Mouse (Mus musculus) lung, postnatal 0 days (tissue): ENCODE results near the gene Mettl3. TPM values are rescaled to one million over a fixed set of nuclear protein-coding genes. Genes with fewer than 3 reads are reported as not detected.
A peak's percentile ranks its signal among the peaks of the same experiment; 100 is the strongest.

Experiments used
- ATAC-seq: fragments of 200-750 bp; cut with Nextera tagmentation; 2 replicates; pipeline ENCODE4 v1.8.0; 2017; ENCODE audit warnings: moderate library complexity
- DNase-seq: peaks from one replicate; pipeline ENCODE4 v3.0.0-alpha.2; 2016; ENCODE audit warnings: low spot score
- H3K27ac ChIP-seq: fragments of 300-500 bp; sonication (generic); 2 replicates; pipeline ENCODE4 v1.5.1; 2014; ENCODE audit warnings: antibody characterized with exemption, mild to moderate bottlenecking, low read length, mixed read lengths
- H3K27me3 ChIP-seq: fragments of 300-500 bp; sonication (generic); replicated peaks from 2 replicates; pipeline ENCODE4 v1.6.1; 2014; ENCODE audit warnings: low read length, mixed read lengths; ENCODE audit not compliant: insufficient read depth
- H3K36me3 ChIP-seq: fragments of 300-500 bp; sonication (generic); 2 replicates; pipeline ENCODE4 v1.6.1; 2014; ENCODE audit warnings: low read length, mixed read lengths; ENCODE audit not compliant: insufficient read depth
- H3K4me1 ChIP-seq: fragments of 300-500 bp; sonication (generic); 2 replicates; pipeline ENCODE4 v1.6.1; 2014; ENCODE audit warnings: antibody characterized with exemption, low read depth, low read length, mixed read lengths; ENCODE audit not compliant: insufficient read depth
- H3K4me2 ChIP-seq: fragments of 300-500 bp; sonication (generic); replicated peaks from 2 replicates; pipeline ENCODE4 v1.6.1; 2014; ENCODE audit warnings: low read depth, mild to moderate bottlenecking, low read length, moderate library complexity, mixed read lengths
- H3K4me3 ChIP-seq: fragments of 300-500 bp; sonication (generic); 2 replicates; pipeline ENCODE4 v1.5.1; 2014; ENCODE audit warnings: low read depth, low read length
- H3K9ac ChIP-seq: fragments of 300-500 bp; sonication (generic); replicated peaks from 2 replicates; pipeline ENCODE4 v1.6.1; 2014; ENCODE audit warnings: low read depth, mild to moderate bottlenecking
- H3K9me3 ChIP-seq: fragments of 300-500 bp; sonication (generic); 2 replicates; pipeline ENCODE4 v1.6.1; 2016; ENCODE audit warnings: low read length, mixed read lengths
- CTCF ChIP-seq: IDR thresholded peaks from 2 replicates; pipeline ENCODE4 v1.5.1; 2016; ENCODE audit warnings: antibody characterized with exemption, mild to moderate bottlenecking
- EP300 ChIP-seq: IDR thresholded peaks from 2 replicates; pipeline ENCODE4 v1.6.1; 2016; ENCODE audit warnings: antibody characterized with exemption, mild to moderate bottlenecking, control low read depth
- WGBS: fragments of 180-500 bp; shearing (Covaris S2); extraction: QIAGEN DNeasy Blood & Tissue Kit; methylation state at CpG from one replicate; pipeline ENCODE4 v1.1.7; 2014; 5-methylcytosine and 5-hydroxymethylcytosine counted together
- polyA plus RNA-seq: library from polyadenylated mRNA; unstranded; fragments of >200 nt; fragmentation: Nextera tagmentation; extraction: Ambion mirVana; gene quantifications from 2 replicates; pipeline ENCODE4 v1.2.1, GENCODE M21; 2015

Mettl3 gene
- 19.6 and 19.9 TPM in 2 replicates for polyA plus RNA-seq

DNA sequence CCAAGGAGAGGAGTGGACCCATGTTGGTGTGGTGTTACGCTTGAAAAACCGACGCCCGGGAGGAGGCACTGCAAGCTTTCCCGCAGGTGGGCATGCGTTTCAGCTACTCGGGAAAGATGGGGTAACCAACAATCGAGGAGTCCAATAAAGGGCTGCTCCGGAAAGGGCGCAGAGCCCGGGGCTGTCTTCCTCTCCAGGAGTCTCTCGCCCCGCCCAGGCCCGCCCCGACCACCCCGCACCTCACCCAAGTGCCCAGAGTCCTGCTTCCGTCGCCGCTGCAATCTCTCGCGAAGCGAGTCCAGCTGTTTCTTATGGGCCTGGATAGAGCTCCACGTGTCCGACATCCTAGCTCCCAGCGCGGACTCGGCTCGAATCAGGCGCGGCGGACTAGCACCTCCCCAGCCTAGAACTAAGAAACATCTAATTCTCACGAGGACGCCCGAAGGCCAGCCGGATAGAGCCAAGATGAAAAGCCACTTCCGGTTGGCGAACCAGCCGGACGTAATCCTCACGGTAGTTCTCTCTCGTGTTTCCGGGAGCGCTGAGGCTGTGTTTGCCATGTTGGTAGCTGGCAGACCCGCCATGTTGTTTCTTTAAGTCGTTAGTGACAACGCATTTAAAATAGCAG lies at the start of gene Mettl3:
TSS of gene Mettl3 (minus strand) at position 485 of the 628 bp plus-strand sequence.
- WGBS = under 1% methylated on average over 38 of the region's 46 CpGs
- Histone ChIP-seq H3K36me3 (peaks cover 7% of the 10 kb centered on the region), H3K9ac (peak within 1 kb of the TSS; percentile 60), H3K4me2 (peak within 1 kb of the TSS; percentile 57), H3K27me3 (no peaks in the 10 kb centered on the region), H3K27ac (peak within 1 kb of the TSS; percentile 90), H3K4me1 (no peaks in the 10 kb centered on the region; the same call in 1 of the 2 replicates), H3K9me3 (no peaks in the 10 kb centered on the region), H3K4me3 (peak within 1 kb of the TSS; percentile 67)
- peak; percentile 36 for TF ChIP-seq CTCF
- peak; percentile 65 for TF ChIP-seq EP300
- DNase-seq = peak; percentile 98
- peak; percentile 98 for ATAC-seq

- no peak for TF ChIP-seq CTCF
- TF ChIP-seq EP300 = no peak
- Histone ChIP-seq H3K4me2 (no peak overlapping the region), H3K27me3 (no peaks in the 10 kb centered on the region), H3K27ac (no peak overlapping the region), H3K4me1 (no peaks in the 10 kb centered on the region), H3K36me3 (no peaks in the 10 kb centered on the region), H3K9ac (no peak overlapping the region), H3K4me3 (no peak overlapping the region), H3K9me3 (no peaks in the 10 kb centered on the region)
- 72% methylated on average over 6 of the region's 6 CpGs for WGBS
- no peak for DNase-seq
- no peak for ATAC-seq
Measured at GRCm38 (mm10) chr14:52339512-52339852, 34.6 kb upstream of the Mettl3 start.

DNA sequence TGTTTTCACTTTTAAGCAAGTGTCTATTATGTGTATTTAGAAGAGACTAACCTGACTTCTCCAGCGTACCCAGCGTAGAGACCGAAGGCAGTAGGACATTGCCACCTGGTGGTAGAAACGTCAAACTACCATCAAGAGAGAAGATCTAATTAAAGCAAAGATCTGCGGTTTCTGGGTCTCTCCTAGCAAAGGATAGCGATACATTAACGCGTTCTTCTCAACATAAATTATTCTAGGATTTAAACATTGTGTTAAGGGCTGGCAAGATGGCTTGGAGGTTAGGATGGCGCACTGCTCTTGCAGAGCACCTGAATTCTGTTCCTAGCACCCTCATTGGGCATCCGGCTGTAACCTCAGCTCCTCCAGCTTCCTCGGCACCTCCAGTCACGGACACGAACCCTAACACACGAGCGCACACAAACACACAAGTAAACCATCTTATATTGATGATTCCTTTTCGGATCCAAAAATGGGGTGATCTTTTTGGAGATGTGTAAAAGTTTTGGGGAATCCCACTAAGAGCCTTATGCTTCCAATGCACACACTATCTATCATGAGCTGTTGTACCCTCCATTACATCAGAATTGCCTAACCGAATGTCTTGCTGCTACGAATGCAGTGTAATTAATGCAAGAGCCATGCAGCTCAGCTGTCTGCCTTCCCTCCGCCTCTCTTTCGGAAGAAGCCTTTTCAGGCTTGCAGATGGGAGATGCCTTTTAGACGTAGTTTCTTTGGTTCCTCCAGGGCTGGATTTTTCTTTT lies 34.0 kb upstream of the Mettl3 start:
- TF ChIP-seq CTCF = peak; percentile 93
- TF ChIP-seq EP300 = no peak
- ATAC-seq = peak; percentile 59
- H3K4me3 ChIP-seq = no peak overlapping the region
- no peaks in the 10 kb centered on the region for H3K4me1 ChIP-seq
- peak; percentile 83 for DNase-seq
- no peak overlapping the region for H3K27ac ChIP-seq
- no peaks in the 10 kb centered on the region for H3K27me3 ChIP-seq
- WGBS = 27% methylated on average over 21 of the region's 21 CpGs
- no peak overlapping the region for H3K9ac ChIP-seq
- H3K9me3 ChIP-seq = no peaks in the 10 kb centered on the region
- 0 out of 2 replicates have a peak overlapping the region, but pooled peaks have one; percentile 2 for H3K4me2 ChIP-seq
- H3K36me3 ChIP-seq = no peaks in the 10 kb centered on the region

DNA sequence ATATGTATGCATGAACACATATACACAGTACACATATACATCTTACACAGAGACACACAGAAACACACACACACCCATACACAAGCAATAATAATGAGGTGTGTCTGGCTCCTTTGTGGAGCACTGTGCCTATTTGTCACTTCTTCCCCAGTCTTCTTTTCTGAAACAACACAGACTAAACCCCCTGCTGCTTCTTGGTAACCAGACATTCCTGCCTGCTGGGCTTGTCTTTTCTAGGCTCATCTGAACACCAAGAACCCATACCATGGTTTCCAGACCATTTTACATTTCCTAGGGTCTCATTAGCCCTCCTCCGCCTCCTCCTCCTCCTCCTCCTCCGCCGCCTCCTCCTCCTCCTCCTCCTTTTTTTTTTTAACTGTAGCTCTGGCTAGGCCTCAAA lies 27.2 kb upstream of the Mettl3 start:
- no peaks in the 10 kb centered on the region for H3K9me3 ChIP-seq
- H3K9ac ChIP-seq = no peak overlapping the region
- ATAC-seq (no peak), DNase-seq (no peak)
- TF ChIP-seq CTCF (no peak), EP300 (no peak)
- no peak overlapping the region for H3K27ac ChIP-seq
- H3K4me1 ChIP-seq = peaks cover 4% of the 10 kb centered on the region; the same call in 1 of the 2 replicates
- no peaks in the 10 kb centered on the region for H3K36me3 ChIP-seq
- no peak overlapping the region for H3K4me2 ChIP-seq
- WGBS = 77% methylated on average over 1 of the region's 3 CpGs
- 0 out of 2 replicates have a peak, but pooled peaks cover 22% of the 10 kb centered on the region for H3K27me3 ChIP-seq
- H3K4me3 ChIP-seq = no peak overlapping the region

DNA sequence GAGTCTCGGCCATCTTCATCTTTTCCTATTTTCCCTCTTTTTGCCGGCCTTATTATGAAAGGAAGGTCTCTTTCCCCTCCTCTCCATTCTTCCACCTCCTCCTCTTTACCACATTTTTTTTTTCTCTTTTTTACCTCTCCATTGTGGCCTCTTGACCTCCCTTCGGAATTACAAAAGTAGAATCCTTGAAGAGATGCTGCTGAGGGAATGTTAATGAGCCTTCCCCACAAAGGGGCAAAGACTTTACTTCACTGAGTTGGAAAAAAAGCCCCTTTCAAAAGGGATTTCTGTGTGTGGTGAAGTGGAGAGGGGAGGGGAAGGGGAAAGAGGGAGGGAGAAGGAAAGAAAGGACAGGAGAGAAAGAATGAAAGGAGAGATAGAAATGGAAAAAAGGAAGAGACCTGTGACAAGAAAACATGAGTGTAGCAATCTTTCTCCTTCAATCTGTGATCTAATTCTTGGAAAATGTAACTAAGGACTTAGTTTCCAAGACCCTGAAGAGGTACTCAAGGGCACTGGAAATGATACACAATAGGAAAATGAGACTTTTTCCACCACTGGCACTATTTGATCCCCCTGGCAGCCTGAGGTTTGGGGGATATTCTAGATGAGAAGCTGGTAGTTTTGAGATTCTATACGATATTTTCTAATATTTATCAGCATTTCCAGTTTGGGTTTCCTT lies 26.3 kb upstream of the Mettl3 start:
- ATAC-seq = no peak

More for the DNA sequence above, 26.3 kb upstream of the Mettl3 start:
- no peak overlapping the region for H3K4me3 ChIP-seq
- TF ChIP-seq EP300 (no peak), CTCF (no peak)
- no peak overlapping the region for H3K4me2 ChIP-seq
- H3K4me1 ChIP-seq = peaks cover 4% of the 10 kb centered on the region; the same call in 1 of the 2 replicates
- H3K27me3 ChIP-seq = 0 out of 2 replicates have a peak, but pooled peaks cover 22% of the 10 kb centered on the region
- H3K36me3 ChIP-seq = no peaks in the 10 kb centered on the region
- H3K9ac ChIP-seq = no peak overlapping the region
- H3K27ac ChIP-seq = no peak overlapping the region
- 23% methylated on average over 4 of the region's 4 CpGs for whole genome bisulfite sequencing
- no peak for DNase-seq
- H3K9me3 ChIP-seq = no peaks in the 10 kb centered on the region
